Mouse (Mus musculus): ENCODE measurements around the gene Rhcg. TPM values are rescaled to one million over a fixed set of nuclear protein-coding genes. Genes with fewer than 3 reads are reported as not detected.

The Rhcg gene
- polyA plus RNA-seq, 1 experiment from 2014 or later, result not detected

- Histone ChIP-seq H3K27ac (replicated peaks; ENCODE audit: low read depth, low read length) (no peak overlapping the region), H3K36me3 (ENCODE audit: control insufficient read depth, insufficient read depth, low read length) (no peaks in the 10 kb centered on the region), H3K4me1 (ENCODE audit: control insufficient read depth, insufficient read depth, low read length) (no peaks in the 10 kb centered on the region), H3K4me2 (ENCODE audit: low read depth, severe bottlenecking) (no peak overlapping the region), H3K9me3 (ENCODE audit: control insufficient read depth, low read length) (no peaks in the 10 kb centered on the region), H3K9ac (ENCODE audit: low read length) (no peak overlapping the region), H3K27me3 (ENCODE audit: control insufficient read depth, insufficient read depth, low read length) (peaks cover 73% of the 10 kb centered on the region), H3K4me3 (ENCODE audit: low read depth, low read length) (no peak overlapping the region)
- WGBS, result 2% methylated on average over 10 of the region's 10 CpGs
- ATAC-seq (ENCODE audit: insufficient number of reproducible peaks, low FRiP score, low TSS enrichment, low read depth) (no peak), DNase-seq (ENCODE audit: low spot score) (no peak)
Observed at GRCm38 (mm10) chr7:79552702-79553101, 64.8 kb downstream of the Rhcg start.

- no peak overlapping the region for H3K4me3 ChIP-seq (ENCODE audit: low read depth, low read length)
- no peaks in the 10 kb centered on the region for H3K36me3 ChIP-seq (ENCODE audit: control insufficient read depth, insufficient read depth, low read length)
- H3K27me3 ChIP-seq (ENCODE audit: control insufficient read depth, insufficient read depth, low read length), result peaks cover 72% of the 10 kb centered on the region
- H3K4me1 ChIP-seq (ENCODE audit: control insufficient read depth, insufficient read depth, low read length), result no peaks in the 10 kb centered on the region
- no peak overlapping the region for H3K9ac ChIP-seq (ENCODE audit: low read length)
- DNase-seq (ENCODE audit: low spot score) (no peak), ATAC-seq (ENCODE audit: insufficient number of reproducible peaks, low FRiP score, low TSS enrichment, low read depth) (no peak)
- 36% methylated on average over 12 of the region's 12 CpGs for WGBS
- no peak overlapping the region for H3K27ac ChIP-seq (replicated peaks; ENCODE audit: low read depth, low read length)
- H3K4me2 ChIP-seq (ENCODE audit: low read depth, severe bottlenecking), result no peak overlapping the region
- H3K9me3 ChIP-seq (ENCODE audit: control insufficient read depth, low read length), result no peaks in the 10 kb centered on the region
Observed at GRCm38 (mm10) chr7:79548893-79549555, 68.4 kb downstream of the Rhcg start.

GRCm38 (mm10) chr7:79547092-79547491, 70.4 kb downstream of the Rhcg start:
- Histone ChIP-seq H3K27ac (replicated peaks; ENCODE audit: low read depth, low read length) (no peak overlapping the region), H3K36me3 (ENCODE audit: control insufficient read depth, insufficient read depth, low read length) (no peaks in the 10 kb centered on the region), H3K9me3 (ENCODE audit: control insufficient read depth, low read length) (no peaks in the 10 kb centered on the region), H3K9ac (ENCODE audit: low read length) (no peak overlapping the region), H3K27me3 (ENCODE audit: control insufficient read depth, insufficient read depth, low read length) (peaks cover 82% of the 10 kb centered on the region), H3K4me2 (ENCODE audit: low read depth, severe bottlenecking) (no peak overlapping the region), H3K4me1 (ENCODE audit: control insufficient read depth, insufficient read depth, low read length) (peaks cover 3% of the 10 kb centered on the region; the same call in 1 of the 2 replicates), H3K4me3 (ENCODE audit: low read depth, low read length) (no peak overlapping the region)
- no peak for ATAC-seq (ENCODE audit: insufficient number of reproducible peaks, low FRiP score, low TSS enrichment, low read depth)
- DNase-seq (ENCODE audit: low spot score), result peak; percentile 88
- 4% methylated on average over 15 of the region's 15 CpGs for WGBS

GRCm38 (mm10) chr7:79545066-79545400, 72.4 kb downstream of the Rhcg start:
- no peak overlapping the region for H3K27ac ChIP-seq (replicated peaks; ENCODE audit: low read depth, low read length)
- H3K4me1 ChIP-seq (ENCODE audit: control insufficient read depth, insufficient read depth, low read length), result peaks cover 3% of the 10 kb centered on the region; the same call in 1 of the 2 replicates
- H3K9me3 ChIP-seq (ENCODE audit: control insufficient read depth, low read length), result no peaks in the 10 kb centered on the region
- 9% methylated on average over 7 of the region's 7 CpGs for WGBS
- H3K4me3 ChIP-seq (ENCODE audit: low read depth, low read length), result no peak overlapping the region
- peaks cover 95% of the 10 kb centered on the region for H3K27me3 ChIP-seq (ENCODE audit: control insufficient read depth, insufficient read depth, low read length)
- ATAC-seq (ENCODE audit: insufficient number of reproducible peaks, low FRiP score, low TSS enrichment, low read depth), result no peak
- H3K4me2 ChIP-seq (ENCODE audit: low read depth, severe bottlenecking), result no peak overlapping the region
- no peak for DNase-seq (ENCODE audit: low spot score)
- H3K36me3 ChIP-seq (ENCODE audit: control insufficient read depth, insufficient read depth, low read length), result no peaks in the 10 kb centered on the region
- no peak overlapping the region for H3K9ac ChIP-seq (ENCODE audit: low read length)

- H3K4me1 ChIP-seq (ENCODE audit: control insufficient read depth, insufficient read depth, low read length), result peaks cover 3% of the 10 kb centered on the region; the same call in 1 of the 2 replicates
- no peak overlapping the region for H3K4me3 ChIP-seq (ENCODE audit: low read depth, low read length)
- no peaks in the 10 kb centered on the region for H3K9me3 ChIP-seq (ENCODE audit: control insufficient read depth, low read length)
- peak; percentile 55 for DNase-seq (ENCODE audit: low spot score)
- no peak for ATAC-seq (ENCODE audit: insufficient number of reproducible peaks, low FRiP score, low TSS enrichment, low read depth)
- no peak overlapping the region for H3K4me2 ChIP-seq (ENCODE audit: low read depth, severe bottlenecking)
- H3K9ac ChIP-seq (ENCODE audit: low read length), result no peak overlapping the region
- WGBS, result 2% methylated on average over 37 of the region's 37 CpGs
- no peak overlapping the region for H3K27ac ChIP-seq (replicated peaks; ENCODE audit: low read depth, low read length)
- H3K36me3 ChIP-seq (ENCODE audit: control insufficient read depth, insufficient read depth, low read length), result no peaks in the 10 kb centered on the region
- H3K27me3 ChIP-seq (ENCODE audit: control insufficient read depth, insufficient read depth, low read length), result peaks cover 94% of the 10 kb centered on the region
Observed at GRCm38 (mm10) chr7:79544281-79545065, 73.0 kb downstream of the Rhcg start.

Other genes starting within 250 kb of the Rhcg start
- gene Rlbp1, start 230.6 kb downstream of the Rhcg start, polyA plus RNA-seq (2014; fragmentation: Nextera tagmentation; extraction: Ambion mirVana), result 0.33 and 0.55 TPM in 2 replicates
- 17.7 and 22.1 TPM in 2 replicates for gene Fanci, start 225.7 kb downstream of the Rhcg start, polyA plus RNA-seq (2014; fragmentation: Nextera tagmentation; extraction: Ambion mirVana)
- 32.1 and 36.6 TPM in 2 replicates for gene Polg, start 151.3 kb downstream of the Rhcg start, polyA plus RNA-seq (2014; fragmentation: Nextera tagmentation; extraction: Ambion mirVana)
- 18.7 and 19.8 TPM in 2 replicates for gene Ticrr, start 42.5 kb upstream of the Rhcg start, polyA plus RNA-seq (2014; fragmentation: Nextera tagmentation; extraction: Ambion mirVana)
- gene Kif7, start 98.1 kb upstream of the Rhcg start, polyA plus RNA-seq (2014; fragmentation: Nextera tagmentation; extraction: Ambion mirVana), result 6.1 and 6.3 TPM in 2 replicates
- gene Plin1, start 115.2 kb upstream of the Rhcg start, polyA plus RNA-seq (2014; fragmentation: Nextera tagmentation; extraction: Ambion mirVana), result not detected in 2 replicates
- 9.7 and 14.9 TPM in 2 replicates for gene Pex11a, start 125.5 kb upstream of the Rhcg start, polyA plus RNA-seq (2014; fragmentation: Nextera tagmentation; extraction: Ambion mirVana)
- 0.07 TPM in 1 of 2 replicates, not detected in the other for gene Wdr93, start 125.5 kb upstream of the Rhcg start, polyA plus RNA-seq (2014; fragmentation: Nextera tagmentation; extraction: Ambion mirVana)
- gene Mesp1, start 176.1 kb upstream of the Rhcg start, polyA plus RNA-seq (2014; fragmentation: Nextera tagmentation; extraction: Ambion mirVana), result not detected in 2 replicates
- gene Mesp2, start 193.1 kb upstream of the Rhcg start, polyA plus RNA-seq (2014; fragmentation: Nextera tagmentation; extraction: Ambion mirVana), result 0.13 and 0.32 TPM in 2 replicates
- gene Anpep, start 243.4 kb upstream of the Rhcg start, polyA plus RNA-seq (2014; fragmentation: Nextera tagmentation; extraction: Ambion mirVana), result 13.1 and 14.0 TPM in 2 replicates